Mouse (Mus musculus) G1E (cell line): ENCODE results near the gene Blnk.

Experiments used
- CTCF ChIP-seq: IDR thresholded peaks from 2 replicates; pipeline ENCODE4 v1.5.1; 2012; ENCODE audit warnings: low read depth, low read length, inconsistent platforms, mixed read lengths
- GATA1 ChIP-seq: IDR thresholded peaks from 2 replicates; pipeline ENCODE4 v1.6.1; 2012; ENCODE audit warnings: borderline replicate concordance, low read length, inconsistent platforms, mixed read lengths
- POLR2AphosphoS5 ChIP-seq: IDR thresholded peaks from 2 replicates; pipeline ENCODE4 v1.6.1; 2012; ENCODE audit warnings: low read depth, low read length, inconsistent platforms; ENCODE audit not compliant: insufficient replicate concordance

- TF ChIP-seq CTCF = no peak
- TF ChIP-seq POLR2AphosphoS5 = no peak
- TF ChIP-seq GATA1 = no peak
Observed at GRCm38 (mm10) chr19:40943552-40943951, 50.8 kb downstream of the Blnk start.
